24 mouse cellular contexts compared by ENCODE assay signal in the genomic region with DNA sequence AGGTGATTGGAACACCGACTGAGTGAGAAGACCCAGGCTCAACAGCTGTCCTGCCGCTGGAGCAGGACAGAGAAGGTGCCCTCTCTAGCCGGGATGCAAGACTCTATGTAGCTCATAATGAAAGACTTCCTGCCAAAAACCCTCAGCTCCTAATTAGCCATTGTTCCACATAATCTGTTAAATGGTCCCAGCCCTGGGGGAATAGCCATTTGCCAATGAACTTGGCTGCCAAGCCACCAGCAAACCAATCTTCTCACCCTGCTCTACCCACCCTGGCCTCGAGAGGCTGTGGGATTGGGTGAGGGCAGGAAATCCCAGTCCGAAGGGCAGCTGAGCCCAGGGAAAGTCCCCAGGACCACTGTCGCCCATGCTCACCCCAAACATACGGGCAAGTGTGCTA. TPM values are rescaled to one million over a fixed set of nuclear protein-coding genes. Genes with fewer than 3 reads are reported as not detected.
DNase-seq lines count a peak whose midpoint lies in the region; ATAC-seq and TF ChIP-seq lines count a peak whose summit lies in the region.
"Had no signal": no experiment of that assay in that cellular context is flagged by ENCODE, and none has a peak within 500 bp of the region (broad histone marks: within the 10 kb centered on the region; RNA-seq: fewer than 3 reads in every experiment).

No protein-coding gene starts in this region.

- no peak overlapping the region for H3K4me3 ChIP-seq in hindbrain, postnatal 0 days (ENCODE audit: low read length)
- no peak overlapping the region for H3K4me3 ChIP-seq in hindbrain, embryonic 13.5 days
- H3K4me3 ChIP-seq in midbrain, postnatal 0 days (ENCODE audit: low read depth, low read length) = no peak overlapping the region
- H3K4me3 ChIP-seq in midbrain, embryonic 13.5 days (replicated peaks) = no peak overlapping the region
- H3K4me3 ChIP-seq: forebrain, embryonic 13.5 days; heart, adult 2 months; heart, embryonic 10.5 days; heart, embryonic 13.5 days; hindbrain, embryonic 15.5 days; intestine, embryonic 15.5 days had no signal

- H3K27me3 ChIP-seq in hindbrain, postnatal 0 days (ENCODE audit: insufficient read depth, low read length) = no peaks in the 10 kb centered on the region
- H3K27me3 ChIP-seq in hindbrain, embryonic 13.5 days = peaks cover 5% of the 10 kb centered on the region; the same call in 1 of the 2 replicates
- no peaks in the 10 kb centered on the region for H3K27me3 ChIP-seq in midbrain, postnatal 0 days (ENCODE audit: insufficient read depth, low read length)
- H3K27me3 ChIP-seq in midbrain, embryonic 13.5 days = no peaks in the 10 kb centered on the region
- H3K27me3 ChIP-seq: hindbrain, embryonic 15.5 days; intestine, embryonic 15.5 days; Patski had no signal

- WGBS in hindbrain, postnatal 0 days = 44% methylated on average over 7 of the region's 7 CpGs
- WGBS in hindbrain, embryonic 13.5 days = 63% methylated on average over 7 of the region's 7 CpGs
- WGBS in midbrain, postnatal 0 days = 68% methylated on average over 7 of the region's 7 CpGs
- 62% methylated on average over 7 of the region's 7 CpGs for WGBS in midbrain, embryonic 13.5 days

- no peak for ATAC-seq in hindbrain, postnatal 0 days
- no peak for ATAC-seq in hindbrain, embryonic 13.5 days (ENCODE audit: low FRiP score)
- ATAC-seq in midbrain, postnatal 0 days (ENCODE audit: low FRiP score) = no peak
- ATAC-seq in midbrain, embryonic 13.5 days = no peak
- ATAC-seq: forebrain, embryonic 13.5 days; forebrain, embryonic 16.5 days; intestine, embryonic 15.5 days; Patski had no signal

- H3K9me3 ChIP-seq in hindbrain, postnatal 0 days (ENCODE audit: low read length) = no peaks in the 10 kb centered on the region
- no peaks in the 10 kb centered on the region for H3K9me3 ChIP-seq in hindbrain, embryonic 13.5 days
- H3K9me3 ChIP-seq in midbrain, postnatal 0 days (ENCODE audit: low read length) = no peaks in the 10 kb centered on the region
- no peaks in the 10 kb centered on the region for H3K9me3 ChIP-seq in midbrain, embryonic 13.5 days
- H3K9me3 ChIP-seq: forebrain, embryonic 13.5 days; heart, embryonic 10.5 days; heart, embryonic 13.5 days; hindbrain, embryonic 15.5 days; intestine, embryonic 15.5 days had no signal

- H3K36me3 ChIP-seq in hindbrain, postnatal 0 days (ENCODE audit: insufficient read depth, low read length) = no peaks in the 10 kb centered on the region
- no peaks in the 10 kb centered on the region for H3K36me3 ChIP-seq in hindbrain, embryonic 13.5 days
- H3K36me3 ChIP-seq in midbrain, postnatal 0 days (ENCODE audit: insufficient read depth, low read length) = no peaks in the 10 kb centered on the region
- no peaks in the 10 kb centered on the region for H3K36me3 ChIP-seq in midbrain, embryonic 13.5 days
- H3K36me3 ChIP-seq: heart, embryonic 10.5 days; heart, embryonic 13.5 days; hindbrain, embryonic 15.5 days; intestine, embryonic 15.5 days had no signal

- no peak overlapping the region for H3K9ac ChIP-seq in hindbrain, postnatal 0 days (replicated peaks; ENCODE audit: low read length)
- no peak overlapping the region for H3K9ac ChIP-seq in hindbrain, embryonic 13.5 days
- H3K9ac ChIP-seq in midbrain, postnatal 0 days (replicated peaks; ENCODE audit: low read length, poor library complexity, severe bottlenecking) = no peak overlapping the region
- no peak overlapping the region for H3K9ac ChIP-seq in midbrain, embryonic 13.5 days (replicated peaks)
- H3K9ac ChIP-seq: forebrain, embryonic 13.5 days; heart, embryonic 13.5 days; hindbrain, embryonic 15.5 days; intestine, embryonic 15.5 days had no signal

- peaks cover 5% of the 10 kb centered on the region; the same call in 1 of the 2 replicates for H3K4me1 ChIP-seq in hindbrain, postnatal 0 days (ENCODE audit: insufficient read depth, low read length)
- peaks cover 50% of the 10 kb centered on the region for H3K4me1 ChIP-seq in hindbrain, embryonic 13.5 days (replicated peaks)
- H3K4me1 ChIP-seq in midbrain, postnatal 0 days (ENCODE audit: insufficient read depth, low read length) = peaks cover 22% of the 10 kb centered on the region; the same call in 1 of the 2 replicates
- H3K4me1 ChIP-seq in midbrain, embryonic 13.5 days (replicated peaks) = peaks cover 57% of the 10 kb centered on the region

- no peak overlapping the region for H3K4me2 ChIP-seq in hindbrain, postnatal 0 days (ENCODE audit: low read depth, low read length)
- H3K4me2 ChIP-seq in hindbrain, embryonic 13.5 days = no peak overlapping the region
- no peak overlapping the region for H3K4me2 ChIP-seq in midbrain, postnatal 0 days (ENCODE audit: low read depth, low read length, poor library complexity, severe bottlenecking)
- no peak overlapping the region for H3K4me2 ChIP-seq in midbrain, embryonic 13.5 days (replicated peaks)
- H3K4me2 ChIP-seq: forebrain, embryonic 13.5 days; heart, embryonic 13.5 days; hindbrain, embryonic 15.5 days; intestine, embryonic 15.5 days had no signal

- peak; percentile 62 for DNase-seq in cerebellum, postnatal 10 days
- no peak for DNase-seq in cerebellum, adult 11-12 months
- peak; percentile 56 for DNase-seq in hindbrain, postnatal 0 days (ENCODE audit: low spot score)
- DNase-seq in midbrain, postnatal 0 days (ENCODE audit: low spot score) = peak; percentile 66
- DNase-seq in heart, postnatal 4 days = no peak
- no peak for DNase-seq in kidney, postnatal 4 days
- DNase-seq: adrenal gland, postnatal 10 days; adrenal gland, postnatal 36 days; cerebellum, adult 11 months; cerebellum, adult 8-10 months; gastrocnemius, postnatal 10 days; gastrocnemius, postnatal 36 days; heart, adult 2 months; heart, postnatal 14 days had no signal

- TF ChIP-seq CTCF in hindbrain, postnatal 0 days (IDR thresholded peaks at IDR 0.05; ENCODE audit: low read depth) = no peak
- TF ChIP-seq CTCF in midbrain, postnatal 0 days (IDR thresholded peaks at IDR 0.05) = no peak

- H3K27ac ChIP-seq in hindbrain, postnatal 0 days = no peak overlapping the region
- no peak overlapping the region for H3K27ac ChIP-seq in hindbrain, embryonic 13.5 days
- H3K27ac ChIP-seq in midbrain, postnatal 0 days (ENCODE audit: low read depth, low read length) = no peak overlapping the region
- no peak overlapping the region for H3K27ac ChIP-seq in midbrain, embryonic 13.5 days
- H3K27ac ChIP-seq: forebrain, embryonic 13.5 days; heart, adult 2 months; heart, embryonic 10.5 days; intestine, embryonic 15.5 days had no signal

RNA-seq across cellular contexts. Expression of gene Cpne5, which starts 21.9 kb away (rescaled TPM):
- 56.1 and 65.8 TPM in 2 replicates for total RNA-seq in hindbrain, postnatal 0 days (2014; rRNA removed)
- polyA plus RNA-seq in hindbrain, postnatal 0 days (2015; fragmentation: Nextera tagmentation; extraction: Ambion mirVana) = 56.6 and 61.6 TPM in 2 replicates
- polyA plus RNA-seq in hindbrain, embryonic 13.5 days (2015; fragmentation: Nextera tagmentation; extraction: Ambion mirVana) = 18.9 and 20.2 TPM in 2 replicates
- 85.1 and 86.5 TPM in 2 replicates for total RNA-seq in midbrain, postnatal 0 days (2014; rRNA removed)
- 88.9 and 90.2 TPM in 2 replicates for polyA plus RNA-seq in midbrain, postnatal 0 days (2015; fragmentation: Nextera tagmentation; extraction: Ambion mirVana)
- polyA plus RNA-seq in midbrain, embryonic 13.5 days (2015; fragmentation: Nextera tagmentation; extraction: Ambion mirVana) = 20.5 and 22.0 TPM in 2 replicates
- 1 to 10 TPM; 5.9 to 8.4 TPM for total RNA-seq in heart, postnatal 4 days (2021)
- total RNA-seq: gastrocnemius, adult 18-20 months; gastrocnemius, postnatal 36 days had no signal

RNA-seq across cellular contexts. Expression of gene Ppil1, which starts 47.9 kb away (rescaled TPM):
- total RNA-seq in hindbrain, postnatal 0 days (2014; rRNA removed) = 72.6 and 81.4 TPM in 2 replicates
- polyA plus RNA-seq in hindbrain, postnatal 0 days (2015; fragmentation: Nextera tagmentation; extraction: Ambion mirVana) = 84.3 and 87.7 TPM in 2 replicates
- polyA plus RNA-seq in hindbrain, embryonic 13.5 days (2015; fragmentation: Nextera tagmentation; extraction: Ambion mirVana) = 106 and 114 TPM in 2 replicates
- 70.3 and 77.9 TPM in 2 replicates for total RNA-seq in midbrain, postnatal 0 days (2014; rRNA removed)
- 95.7 and 103 TPM in 2 replicates for polyA plus RNA-seq in midbrain, postnatal 0 days (2015; fragmentation: Nextera tagmentation; extraction: Ambion mirVana)
- polyA plus RNA-seq in midbrain, embryonic 13.5 days (2015; fragmentation: Nextera tagmentation; extraction: Ambion mirVana) = 120 and 128 TPM in 2 replicates
- total RNA-seq in heart, postnatal 4 days (2021) = 10 to 100 TPM; 39.5 to 39.6 TPM

RNA-seq across cellular contexts. Expression of gene BC004004, which starts 52.5 kb away (rescaled TPM):
- 181 and 262 TPM in 2 replicates for total RNA-seq in hindbrain, postnatal 0 days (2014; rRNA removed)
- polyA plus RNA-seq in hindbrain, postnatal 0 days (2015; fragmentation: Nextera tagmentation; extraction: Ambion mirVana) = 139 and 145 TPM in 2 replicates
- 108 and 111 TPM in 2 replicates for polyA plus RNA-seq in hindbrain, embryonic 13.5 days (2015; fragmentation: Nextera tagmentation; extraction: Ambion mirVana)
- 120 and 128 TPM in 2 replicates for total RNA-seq in midbrain, postnatal 0 days (2014; rRNA removed)
- 146 and 152 TPM in 2 replicates for polyA plus RNA-seq in midbrain, postnatal 0 days (2015; fragmentation: Nextera tagmentation; extraction: Ambion mirVana)
- 99.1 and 105 TPM in 2 replicates for polyA plus RNA-seq in midbrain, embryonic 13.5 days (2015; fragmentation: Nextera tagmentation; extraction: Ambion mirVana)
- total RNA-seq in heart, postnatal 4 days (2021) = 100 to 1,000 TPM; 158 to 161 TPM

Comparison
In these comparisons a context has a peak if more than half of its experiments do, and no peak if none do; other contexts are left out.
1. DNase-seq: peak in cerebellum, postnatal 10 days (2 of 2), hindbrain, postnatal 0 days (single experiment) and midbrain, postnatal 0 days (single experiment); none in cerebellum, adult 11-12 months (single experiment), heart, postnatal 4 days (single experiment) and kidney, postnatal 4 days (0 of 2).